Mouse (Mus musculus) limb, embryonic 14.5 days (tissue): ENCODE results near the gene Pygm. TPM values are rescaled to one million over a fixed set of nuclear protein-coding genes. Genes with fewer than 3 reads are reported as not detected.

Source experiments
- ATAC-seq: fragments of 200-750 bp; cut with Nextera tagmentation; 2 replicates; pipeline ENCODE4 v1.8.0; 2017; ENCODE audit warnings: low read depth, moderate number of reproducible peaks, moderate TSS enrichment; ENCODE audit not compliant: low FRiP score
- DNase-seq: peaks from one replicate; pipeline ENCODE4 v3.0.0-alpha.2; 2015; ENCODE audit warnings: low spot score
- H3K27ac ChIP-seq: fragments of 300-500 bp; sonication (generic); replicated peaks from 2 replicates; pipeline ENCODE4 v1.5.1; 2014; ENCODE audit warnings: low read depth, mild to moderate bottlenecking, low read length, moderate library complexity, mixed read lengths
- H3K27me3 ChIP-seq: fragments of 300-500 bp; sonication (generic); 2 replicates; pipeline ENCODE4 v1.6.1; 2014; ENCODE audit warnings: low read length, mixed read lengths; ENCODE audit not compliant: control insufficient read depth, insufficient read depth
- H3K36me3 ChIP-seq: fragments of 300-500 bp; sonication (generic); 2 replicates; pipeline ENCODE4 v1.6.1; 2014; ENCODE audit warnings: mild to moderate bottlenecking, low read length, moderate library complexity, mixed read lengths; ENCODE audit not compliant: control insufficient read depth, insufficient read depth
- H3K4me1 ChIP-seq: fragments of 300-500 bp; sonication (generic); 2 replicates; pipeline ENCODE4 v1.6.1; 2014; ENCODE audit warnings: antibody characterized with exemption, low read length, mixed read lengths; ENCODE audit not compliant: control insufficient read depth, insufficient read depth
- H3K4me2 ChIP-seq: fragments of 300-500 bp; sonication (generic); replicated peaks from 2 replicates; pipeline ENCODE4 v1.6.1; 2014; ENCODE audit warnings: low read depth, mild to moderate bottlenecking, low read length, moderate library complexity; ENCODE audit not compliant: severe bottlenecking
- H3K4me3 ChIP-seq: fragments of 300-500 bp; sonication (generic); replicated peaks from 2 replicates; pipeline ENCODE4 v1.5.1; 2014; ENCODE audit warnings: low read length
- H3K9ac ChIP-seq: fragments of 300-500 bp; sonication (generic); 2 replicates; pipeline ENCODE4 v1.6.1; 2014; ENCODE audit warnings: mild to moderate bottlenecking, low read depth, low read length, moderate library complexity; ENCODE audit not compliant: severe bottlenecking
- H3K9me3 ChIP-seq: fragments of 300-500 bp; sonication (generic); 2 replicates; pipeline ENCODE4 v1.6.1; 2016; ENCODE audit warnings: low read length; ENCODE audit not compliant: control insufficient read depth
- POLR2A ChIP-seq: fragments of 200-500 bp; IDR thresholded peaks from 2 replicates; pipeline ENCODE4 v1.8.0; 2012; ENCODE audit warnings: inconsistent platforms, mild to moderate bottlenecking, moderate library complexity, borderline replicate concordance; ENCODE audit not compliant: insufficient read depth, insufficient read length; ENCODE audit errors: extremely low read depth
- WGBS: fragments of 180-500 bp; shearing (Covaris S2); extraction: QIAGEN DNeasy Blood & Tissue Kit; methylation state at CpG from one replicate; pipeline ENCODE4 v1.1.7; 2014; 5-methylcytosine and 5-hydroxymethylcytosine counted together
- polyA plus RNA-seq, 2 experiments: library from polyadenylated mRNA; depleted of rRNA in 1 of 2; stranded (reverse) in 1 of 2; unstranded in 1 of 2; fragments of >200 nt; fragmentation: Nextera tagmentation in 1 of 2; extraction: Ambion mirVana in 1 of 2; gene quantifications; 2 replicates each; pipeline versions ENCODE4 v1.2.1 to v1.2.3; 2012 to 2014

Gene Pygm
- polyA plus RNA-seq, 2 experiments = 22.8 to 23.9 TPM

DNA sequence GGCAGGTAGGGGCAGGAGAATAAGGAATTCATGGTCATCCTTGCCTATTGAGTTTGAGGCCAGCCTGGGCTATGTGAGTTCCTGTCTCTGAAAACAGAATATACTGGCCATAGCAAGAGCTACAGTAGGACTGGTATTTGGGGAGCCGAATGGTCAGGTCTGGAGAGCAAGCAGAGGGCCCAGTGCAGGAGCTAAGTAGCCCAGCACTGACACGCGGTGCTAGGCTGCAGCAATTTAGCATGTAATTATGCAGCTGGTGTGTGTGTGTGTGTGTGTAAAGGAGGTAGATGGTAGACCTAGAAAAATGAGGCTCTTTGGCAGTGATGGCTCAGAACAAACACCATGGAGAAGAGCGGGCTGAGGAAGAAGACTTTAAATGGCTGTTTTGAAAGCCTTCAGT lies 36.6 kb upstream of the Pygm start:
- no peak overlapping the region for H3K9ac ChIP-seq
- no peak for ATAC-seq
- DNase-seq = no peak
- H3K27me3 ChIP-seq = no peaks in the 10 kb centered on the region
- WGBS = 93% methylated on average over 4 of the region's 4 CpGs
- no peak overlapping the region for H3K4me3 ChIP-seq
- no peak overlapping the region for H3K27ac ChIP-seq
- H3K9me3 ChIP-seq = no peaks in the 10 kb centered on the region
- no peak overlapping the region for H3K4me2 ChIP-seq
- H3K36me3 ChIP-seq = peaks cover 47% of the 10 kb centered on the region
- TF ChIP-seq POLR2A = no peak
- H3K4me1 ChIP-seq = no peaks in the 10 kb centered on the region

DNA sequence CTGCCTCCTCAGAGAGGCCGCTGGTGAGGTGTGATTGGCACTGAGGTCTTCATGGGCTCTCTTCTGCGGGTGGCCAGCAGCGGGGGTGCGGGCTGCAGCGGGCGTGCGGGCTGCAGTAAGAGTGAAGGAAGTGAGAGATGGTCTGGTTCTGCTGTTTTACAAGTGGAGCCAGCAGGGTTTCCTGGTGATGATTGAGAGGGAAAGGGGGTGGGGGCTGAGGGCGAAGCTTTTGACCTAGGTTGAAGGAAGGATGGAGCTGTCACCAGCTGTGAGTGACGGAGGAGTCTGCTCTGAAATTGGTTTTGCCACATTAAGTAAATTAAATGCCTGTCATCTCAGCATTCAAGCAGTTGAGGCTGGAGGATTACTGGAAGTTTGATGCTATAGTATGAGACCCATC lies 35.5 kb upstream of the Pygm start:
- H3K9ac ChIP-seq = peak overlapping the region; percentile 25; the same call in 1 of the 2 replicates
- no peaks in the 10 kb centered on the region for H3K9me3 ChIP-seq
- DNase-seq = no peak
- H3K36me3 ChIP-seq = peaks cover 54% of the 10 kb centered on the region
- H3K4me2 ChIP-seq = no peak overlapping the region
- H3K27ac ChIP-seq = no peak overlapping the region; the same call in 1 of the 2 replicates
- ATAC-seq = no peak
- H3K4me3 ChIP-seq = no peak overlapping the region
- 18% methylated on average over 9 of the region's 9 CpGs for WGBS
- H3K4me1 ChIP-seq = no peaks in the 10 kb centered on the region
- no peak for TF ChIP-seq POLR2A
- H3K27me3 ChIP-seq = no peaks in the 10 kb centered on the region

DNA sequence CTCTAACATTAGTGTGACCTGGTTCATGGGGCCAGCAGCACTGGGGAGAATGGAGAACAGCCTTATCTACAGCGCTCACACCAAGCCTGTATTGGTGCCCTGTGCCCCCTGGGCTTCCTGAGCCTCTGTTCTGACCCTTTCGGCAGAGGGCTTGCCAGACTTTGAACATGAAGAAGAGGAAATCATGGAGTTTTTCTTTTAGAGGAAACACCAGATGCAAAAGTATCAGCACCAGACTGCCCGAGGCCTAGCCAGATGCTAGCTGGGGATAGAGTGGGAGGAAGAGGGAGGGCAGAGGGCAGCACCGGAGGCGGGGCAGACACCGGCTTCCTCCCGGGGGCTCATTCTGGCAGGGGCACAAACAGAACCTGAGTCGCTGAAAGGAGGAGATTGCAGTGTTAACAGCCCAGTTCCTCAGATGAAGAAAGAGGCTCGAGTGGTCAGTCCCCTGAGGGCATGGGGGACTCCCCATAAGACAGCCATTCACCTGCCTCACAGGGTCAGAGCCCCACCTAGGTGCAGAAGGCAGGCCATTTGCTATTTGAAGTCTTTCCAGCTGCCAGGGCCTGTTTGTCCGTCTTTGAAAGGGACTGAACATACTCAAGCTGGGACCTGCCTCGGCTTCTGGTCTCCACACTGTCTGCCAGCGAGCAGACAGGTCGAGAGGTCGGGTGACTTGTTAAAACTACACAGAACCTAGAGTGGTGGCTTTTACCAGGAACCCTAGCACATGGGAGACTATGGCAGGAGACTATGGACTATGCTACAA lies 34.8 kb upstream of the Pygm start:
- Histone ChIP-seq H3K27me3 (no peaks in the 10 kb centered on the region), H3K4me3 (no peak overlapping the region), H3K9me3 (no peaks in the 10 kb centered on the region), H3K9ac (peak overlapping the region; percentile 25; the same call in 1 of the 2 replicates), H3K36me3 (peaks cover 54% of the 10 kb centered on the region), H3K27ac (no peak overlapping the region; the same call in 1 of the 2 replicates), H3K4me2 (no peak overlapping the region), H3K4me1 (no peaks in the 10 kb centered on the region)
- no peak for DNase-seq
- WGBS = 19% methylated on average over 13 of the region's 14 CpGs
- no peak for ATAC-seq
- TF ChIP-seq POLR2A = no peak

DNA sequence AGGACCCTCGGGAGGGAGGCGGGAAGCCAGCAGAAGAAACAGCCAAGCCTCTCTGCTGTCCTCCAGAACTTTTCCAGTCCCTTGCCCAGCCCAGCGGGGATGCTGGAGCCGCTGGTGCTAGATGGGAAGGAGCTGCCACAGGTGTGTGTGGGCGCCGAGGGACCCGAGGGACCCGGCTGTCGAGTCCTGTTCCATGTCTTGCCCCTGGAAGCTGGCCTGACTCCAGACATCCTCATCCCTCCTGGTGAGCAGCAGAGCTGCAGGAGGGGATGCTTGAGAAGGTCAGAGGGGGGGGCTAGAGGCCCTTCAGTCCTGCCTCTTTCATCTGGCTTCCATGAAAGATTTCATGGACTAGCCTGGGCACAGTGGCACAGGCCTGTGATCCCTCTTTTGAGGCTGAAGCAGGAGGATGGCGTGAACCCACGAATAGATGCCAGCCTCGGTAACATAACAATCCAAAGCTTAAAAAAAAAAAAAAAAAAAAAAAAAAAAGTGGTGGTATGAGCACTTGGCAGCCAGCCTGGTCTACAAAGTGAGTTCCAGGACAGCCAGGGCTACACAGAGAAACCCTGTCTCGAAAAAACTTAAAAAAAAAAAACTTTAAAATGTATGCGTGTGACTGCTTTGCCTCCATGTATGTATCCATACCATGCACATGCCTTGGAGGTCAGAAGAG lies 32.6 kb upstream of the Pygm start:
- Histone ChIP-seq H3K27me3 (no peaks in the 10 kb centered on the region), H3K4me2 (no peak overlapping the region), H3K4me1 (no peaks in the 10 kb centered on the region), H3K9me3 (no peaks in the 10 kb centered on the region), H3K9ac (no peak overlapping the region), H3K27ac (no peak overlapping the region), H3K36me3 (peaks cover 38% of the 10 kb centered on the region), H3K4me3 (no peak overlapping the region)
- DNase-seq = no peak
- 65% methylated on average over 14 of the region's 14 CpGs for WGBS
- no peak for ATAC-seq
- TF ChIP-seq POLR2A = no peak

DNA sequence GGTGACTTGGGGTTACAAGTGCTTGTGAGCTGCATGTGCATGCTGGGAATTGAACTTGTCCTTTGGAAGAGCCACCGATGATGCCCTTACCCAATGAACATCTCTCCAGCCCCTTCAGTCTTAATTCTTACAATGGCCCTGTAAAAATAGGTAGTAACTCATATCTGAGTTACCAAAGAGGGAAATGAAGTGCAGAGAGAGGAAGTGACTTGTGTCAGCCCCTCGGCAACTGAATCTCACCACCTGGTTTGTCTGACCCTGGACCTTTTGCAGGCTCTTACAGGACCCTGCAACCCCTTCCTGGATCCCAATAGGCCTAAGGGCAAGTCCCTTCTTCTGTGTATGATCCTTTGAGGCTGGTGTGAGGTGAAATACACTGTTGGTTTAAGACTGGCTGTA lies 32.1 kb upstream of the Pygm start:
- Histone ChIP-seq H3K9ac (no peak overlapping the region), H3K27ac (no peak overlapping the region), H3K9me3 (no peaks in the 10 kb centered on the region), H3K4me1 (no peaks in the 10 kb centered on the region), H3K4me2 (no peak overlapping the region), H3K4me3 (no peak overlapping the region), H3K36me3 (peaks cover 33% of the 10 kb centered on the region), H3K27me3 (no peaks in the 10 kb centered on the region)
- 88% methylated on average over 2 of the region's 2 CpGs for WGBS
- DNase-seq (no peak), ATAC-seq (no peak)
- TF ChIP-seq POLR2A = no peak
